In genomic region chr17:83786418-83786817, GRCm38 (mm10) we compare ENCODE assay signal across 14 mouse cellular contexts.
"Had no signal": no experiment of that assay in that cellular context is flagged by ENCODE, and none has a peak within 500 bp of the region (broad histone marks: within the 10 kb centered on the region; RNA-seq: fewer than 3 reads in every experiment).

No protein-coding gene starts in this region.

- ATAC-seq: intestine, embryonic 15.5 days; midbrain, embryonic 16.5 days had no signal

- H3K4me3 ChIP-seq: intestine, embryonic 15.5 days; limb, embryonic 12.5 days; liver, embryonic 15.5 days; lung, embryonic 15.5 days; midbrain, embryonic 12.5 days; neural tube, embryonic 13.5 days had no signal

- H3K9ac ChIP-seq: intestine, embryonic 15.5 days; limb, embryonic 12.5 days; liver, embryonic 15.5 days; lung, embryonic 15.5 days; midbrain, embryonic 12.5 days; neural tube, embryonic 13.5 days had no signal

- H3K36me3 ChIP-seq: midbrain, embryonic 12.5 days had no signal

- H3K4me1 ChIP-seq: intestine, embryonic 15.5 days; limb, embryonic 12.5 days; lung, embryonic 15.5 days; neural tube, embryonic 13.5 days had no signal

- H3K27ac ChIP-seq: intestine, embryonic 15.5 days; limb, embryonic 12.5 days; liver, embryonic 15.5 days; lung, embryonic 15.5 days; macrophage; midbrain, embryonic 12.5 days; neural tube, embryonic 13.5 days; stomach, postnatal 0 days had no signal

- H3K27me3 ChIP-seq: intestine, embryonic 15.5 days; limb, embryonic 12.5 days; liver, embryonic 15.5 days; lung, embryonic 15.5 days; midbrain, embryonic 12.5 days; neural tube, embryonic 13.5 days had no signal

- H3K9me3 ChIP-seq: intestine, embryonic 15.5 days; limb, embryonic 12.5 days; liver, embryonic 15.5 days; lung, embryonic 15.5 days; midbrain, embryonic 12.5 days; neural tube, embryonic 13.5 days had no signal

- DNase-seq: kidney, adult 18-20 months; kidney, postnatal 14 days; lung, postnatal 14 days; right cerebral cortex, postnatal 14 days; thymus, postnatal 4 days had no signal

- H3K4me2 ChIP-seq: intestine, embryonic 15.5 days; limb, embryonic 12.5 days; liver, embryonic 15.5 days; lung, embryonic 15.5 days; midbrain, embryonic 12.5 days; neural tube, embryonic 13.5 days had no signal
